Mouse (Mus musculus): ENCODE results near the gene Slc35c1.

GRCm38 (mm10) chr2:92455704-92456103, 4.6 kb downstream of the Slc35c1 start:
- no peak for TF ChIP-seq CTCF (IDR thresholded peaks at IDR 0.05; ENCODE audit: borderline replicate concordance, insufficient read depth, low read depth, low read length)
- TF ChIP-seq POLR2A (IDR thresholded peaks at IDR 0.05; ENCODE audit: borderline replicate concordance, insufficient read depth, low read length), result no peak

Measured in cerebellum, adult 2 months (tissue).